Mouse (Mus musculus) v-Abl transformed pro-B cells (cell line): ENCODE data around the gene Ecd.

Experiments
- in situ Hi-C, 2 experiments: fragments of 400-800 bp; cut with MboI; formaldehyde crosslinking; loops; one replicate each; pipeline ENCODE4 v1.15.1; 2025; ENCODE audit not compliant: unreplicated experiment in 2 of 2

Gene Ecd

DNA sequence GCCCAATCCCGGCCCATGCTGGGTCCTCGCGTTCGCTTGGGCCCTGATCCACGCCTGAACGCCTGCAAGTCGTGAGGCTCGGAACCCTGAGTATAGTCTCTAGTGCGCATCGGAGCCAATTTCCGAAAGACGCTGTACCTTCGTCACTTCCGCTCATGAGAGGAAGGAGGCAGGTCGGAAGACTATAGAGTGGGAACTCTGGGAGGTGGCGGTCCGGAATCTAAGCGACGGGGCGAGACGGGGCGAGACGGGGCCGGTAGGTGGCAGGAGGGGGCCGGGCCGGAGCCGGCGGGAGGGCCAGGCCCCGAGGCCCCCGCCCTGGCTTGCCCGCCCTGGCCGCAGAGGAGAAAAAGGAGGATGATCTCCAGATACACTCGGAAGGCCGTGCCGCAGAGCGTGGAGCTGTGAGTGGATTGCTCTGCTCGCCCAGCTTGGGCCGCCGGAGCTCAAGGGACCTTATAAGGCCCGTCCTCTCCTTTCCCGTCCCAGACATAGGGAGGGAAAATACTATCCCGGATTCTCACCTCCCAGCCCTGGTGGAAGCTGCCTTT, at the start of gene Ecd, which contains the start of gene Fam149b:
Gene Ecd (minus strand): TSS at position 131 of the 551 bp plus-strand sequence.
Gene Fam149b (plus strand): TSS at position 172 of the 551 bp plus-strand sequence.
- in situ Hi-C loops, result loop anchor here (5.0 to 10.0 kb wide), 2 partner anchors 49 to 317 kb away; partner anchors contain the start of gene Synpo2l (in 2 of the 2)

DNA sequence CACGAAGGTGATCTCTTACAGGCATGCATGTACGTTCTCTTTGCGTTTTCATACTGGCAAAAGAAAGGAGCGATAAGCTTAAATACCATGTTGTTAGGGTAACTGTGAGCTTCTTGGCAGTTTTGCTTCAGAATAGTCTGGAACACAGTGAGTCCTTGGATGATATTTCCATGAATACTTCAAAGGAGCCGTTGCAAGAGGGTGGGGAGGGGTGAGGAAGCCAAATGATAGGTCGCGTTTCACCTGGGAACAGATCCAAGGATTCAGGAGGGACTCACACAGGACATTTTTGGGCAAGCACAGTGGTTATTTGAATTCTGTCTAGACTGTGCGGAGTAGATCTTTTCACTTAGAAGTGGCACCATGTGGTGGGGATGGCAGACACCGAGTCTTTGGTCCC, 49.3 kb upstream of the Ecd start:
- in situ Hi-C loops, result loop anchor here (5.0 kb wide), 2 partner anchors 50 to 170 kb away; partner anchors contain the start of genes Ecd (in 2 of the 2) and Fam149b (in 2 of the 2)

- in situ Hi-C loops, result no loop called here
These were observed 45.4 kb upstream of the Ecd start, which contains the start of gene Mrps16 for GRCm38 (mm10) chr14:20393205-20393913. TSS of gene Mrps16 (minus strand) at chr14:20393634.

- in situ Hi-C loops, result no loop called here
These were observed 44.4 kb upstream of the Ecd start for GRCm38 (mm10) chr14:20392326-20392725.

DNA sequence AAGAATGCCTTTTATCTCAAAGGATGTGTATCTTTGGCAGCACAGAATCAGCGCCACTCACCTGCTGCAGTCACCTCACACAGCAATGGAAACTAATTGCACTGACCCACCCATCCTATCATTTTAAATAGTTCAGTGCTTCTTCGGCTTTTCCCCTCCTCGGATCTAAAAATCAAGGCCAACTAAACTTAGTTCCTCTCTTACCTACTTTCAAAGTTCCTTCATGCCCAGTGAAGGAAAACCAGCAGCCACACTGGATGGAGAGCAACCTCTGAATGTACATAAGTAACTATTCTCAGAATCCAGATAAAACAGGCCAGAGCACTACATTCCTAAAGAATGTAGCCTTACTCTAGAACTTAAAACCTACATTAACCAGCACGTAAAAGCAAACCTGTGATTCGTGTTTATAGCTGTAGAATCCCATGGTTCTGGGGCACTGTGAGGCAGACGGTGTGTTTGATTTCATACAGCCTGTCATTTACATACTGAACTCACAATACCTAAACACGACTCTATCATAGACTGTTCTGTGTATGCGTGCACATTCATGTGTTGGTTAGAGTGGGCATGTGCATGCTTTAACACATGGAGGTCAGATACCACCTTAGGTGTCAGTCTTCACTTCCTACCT, 41.6 kb upstream of the Ecd start:
- in situ Hi-C loops, result no loop called here

- in situ Hi-C loops, result no loop called here
These were observed 40.7 kb upstream of the Ecd start, which contains the start of gene Dnajc9 for GRCm38 (mm10) chr14:20388441-20389129. TSS of gene Dnajc9 (minus strand) at chr14:20388910.

- in situ Hi-C loops, result no loop called here
These were observed 32.0 kb upstream of the Ecd start for GRCm38 (mm10) chr14:20379753-20380430.

GRCm38 (mm10) chr14:20379087-20379640, 31.2 kb upstream of the Ecd start:
- in situ Hi-C loops, result no loop called here

GRCm38 (mm10) chr14:20378313-20379061, 30.6 kb upstream of the Ecd start:
- in situ Hi-C loops, result no loop called here

DNA sequence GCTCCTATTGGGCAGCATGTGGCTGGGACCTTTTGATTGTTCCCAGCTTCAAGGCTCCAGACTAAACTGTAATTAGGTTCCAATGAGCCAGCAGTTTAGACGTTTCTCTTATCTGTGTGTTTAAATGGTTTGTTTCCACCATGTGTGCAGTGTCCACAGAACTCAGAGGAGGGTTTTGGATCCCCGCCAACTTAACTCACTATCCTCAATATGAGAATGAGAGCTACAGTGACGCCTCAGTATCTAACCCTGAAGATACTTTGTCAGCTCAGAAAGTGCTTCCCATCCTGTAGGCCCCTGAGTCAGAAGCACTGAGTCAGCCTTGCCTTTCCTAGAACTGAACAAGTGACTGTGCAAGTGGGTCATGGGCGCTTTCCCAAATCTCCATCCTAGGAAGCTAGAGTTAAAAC, 29.2 kb upstream of the Ecd start:
- in situ Hi-C loops, result no loop called here

DNA sequence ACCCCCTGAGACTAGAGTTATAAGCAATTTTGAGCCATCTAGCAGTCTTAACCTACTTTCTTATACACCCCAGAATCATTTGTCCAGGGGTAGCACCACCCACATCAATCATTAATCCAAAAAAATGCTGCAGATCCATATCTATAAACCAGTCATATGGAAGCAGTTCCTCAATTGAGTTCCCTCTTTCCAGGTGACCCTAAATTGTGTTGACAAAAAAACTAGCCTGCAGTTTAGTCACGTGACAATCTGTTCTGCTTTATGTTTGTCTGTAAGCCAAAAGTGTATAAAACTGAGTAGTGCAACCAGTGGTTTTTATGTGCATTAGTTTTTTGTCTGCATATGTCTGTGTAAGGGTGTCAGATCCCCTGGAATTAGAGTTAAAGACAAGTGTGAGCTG, 23.9 kb upstream of the Ecd start:
- in situ Hi-C loops, result no loop called here

DNA sequence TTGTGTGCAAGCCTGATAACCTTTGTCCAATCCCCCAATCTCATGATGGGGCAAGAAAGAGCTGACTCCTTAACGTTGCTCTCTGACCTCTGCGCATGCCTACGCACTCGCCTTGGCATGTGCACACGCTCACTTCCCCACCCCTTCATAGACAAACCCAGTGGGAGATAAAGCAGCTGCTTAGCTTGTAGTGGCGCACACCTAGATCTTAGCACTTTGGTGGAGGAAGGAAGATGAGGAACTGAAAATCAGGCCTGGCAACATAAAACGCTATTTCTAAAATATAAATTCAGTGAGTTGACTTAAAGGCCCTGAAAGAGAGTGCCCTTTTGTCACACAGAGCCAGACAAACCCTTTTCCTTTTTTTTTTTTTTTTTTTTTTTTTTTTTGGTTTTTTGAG, 22.9 kb upstream of the Ecd start:
- in situ Hi-C loops, result no loop called here

DNA sequence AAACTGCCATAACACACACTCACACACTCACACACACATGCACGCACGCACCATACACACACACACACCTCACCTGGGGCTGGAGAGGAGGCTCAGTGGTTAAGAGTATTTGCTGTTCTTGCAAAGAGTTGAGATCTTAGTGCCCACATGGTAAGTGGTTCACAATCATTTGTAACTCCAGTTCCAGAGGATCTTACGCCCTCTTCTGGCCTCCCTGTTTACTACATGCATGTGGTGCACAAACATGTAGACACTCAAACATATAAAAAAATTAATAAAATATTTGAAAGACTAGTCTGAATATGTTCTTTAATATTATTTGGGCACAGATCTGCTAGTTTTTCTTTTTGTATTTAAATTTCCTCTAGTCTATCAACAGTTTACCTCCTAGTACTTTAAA, 20.4 kb upstream of the Ecd start:
- in situ Hi-C loops, result no loop called here

DNA sequence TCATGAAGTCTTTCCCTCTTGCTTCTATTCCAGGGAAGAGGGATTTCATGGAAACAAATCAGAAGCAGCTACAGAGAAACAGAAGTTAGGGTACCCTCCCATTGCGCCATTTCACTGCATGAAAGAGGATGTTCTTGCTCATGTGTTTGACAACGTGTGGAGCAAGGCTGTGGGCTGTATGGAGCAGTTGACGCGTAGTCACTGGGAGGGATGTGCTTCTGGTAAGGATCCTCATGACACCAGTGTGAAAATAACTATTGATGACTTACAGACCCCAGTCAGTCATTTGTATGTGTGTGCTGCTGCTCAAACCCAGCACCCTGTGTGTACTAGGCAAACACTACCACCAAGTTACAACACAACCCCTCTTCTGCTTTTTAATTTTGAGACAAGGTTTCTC, 15.3 kb upstream of the Ecd start:
- in situ Hi-C loops, result no loop called here

- in situ Hi-C loops, result loop anchor here (5.0 to 10.0 kb wide), 2 partner anchors 50 to 317 kb away; partner anchors contain the start of gene Synpo2l (in 2 of the 2)
These were observed 405 bp downstream of the Ecd start for GRCm38 (mm10) chr14:20347441-20347990.

DNA sequence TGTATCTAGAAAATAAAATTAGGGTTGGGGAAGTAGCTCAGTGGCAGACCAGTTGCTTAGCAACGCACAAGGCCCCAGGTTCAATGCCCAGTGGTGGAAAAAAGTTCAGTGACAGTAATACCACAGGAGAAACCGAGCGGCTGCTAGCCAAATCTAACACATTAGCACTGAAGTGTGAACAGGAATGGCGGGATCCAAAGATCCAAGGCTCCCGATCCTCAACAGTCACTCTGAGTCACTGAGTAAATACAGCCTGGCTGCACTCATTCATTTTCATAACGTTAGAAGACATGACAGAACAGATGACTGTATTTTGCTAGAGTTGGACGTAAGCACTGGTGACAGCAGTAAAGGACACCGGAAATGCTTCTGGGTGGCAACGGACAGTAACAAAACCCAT, 2.0 kb downstream of the Ecd start:
- in situ Hi-C loops, result loop anchor here (5.0 to 10.0 kb wide), 2 partner anchors 51 to 319 kb away; partner anchors contain the start of gene Synpo2l (in 2 of the 2)

- in situ Hi-C loops, result loop anchor here (10.0 kb wide), 1 partner anchor 324 kb away; the partner anchor contains the start of gene Synpo2l (in 2 of the 2)
These were observed 7.1 kb downstream of the Ecd start for GRCm38 (mm10) chr14:20340866-20341265.

GRCm38 (mm10) chr14:20340149-20340548, 7.8 kb downstream of the Ecd start:
- in situ Hi-C loops, result loop anchor here (10.0 kb wide), 1 partner anchor 325 kb away; the partner anchor contains the start of gene Synpo2l (in 2 of the 2)

DNA sequence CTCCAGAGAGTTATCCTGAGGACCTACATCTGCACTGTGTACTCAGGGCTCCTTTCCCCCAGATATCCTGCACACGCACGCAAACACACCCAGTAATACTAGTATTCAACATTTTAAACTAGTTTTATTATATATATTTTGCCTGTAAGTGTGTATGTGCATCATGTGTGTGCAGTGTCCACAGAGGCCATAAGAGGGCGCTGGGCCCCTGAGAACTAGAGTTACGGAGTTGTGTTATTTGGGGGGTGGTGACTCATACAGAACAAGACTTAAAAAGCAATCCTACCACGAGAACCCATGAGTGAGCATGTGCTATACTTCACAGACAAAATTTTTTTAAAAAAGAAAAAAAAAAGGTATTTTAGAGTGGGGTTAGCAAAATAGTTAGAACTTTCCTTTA, 8.5 kb downstream of the Ecd start:
- in situ Hi-C loops, result no loop called here
